Comparison of ENCODE assay signal across 14 mouse cellular contexts in genomic region chr3:104390072-104390471, GRCm38 (mm10).
DNase-seq lines count a peak whose midpoint lies in the region; ATAC-seq and TF ChIP-seq lines count a peak whose summit lies in the region.
"Had no signal": no experiment of that assay in that cellular context is flagged by ENCODE, and none has a peak within 500 bp of the region (broad histone marks: within the 10 kb centered on the region; RNA-seq: fewer than 3 reads in every experiment).

No protein-coding gene starts in this region.

- H3K4me1 ChIP-seq in kidney, postnatal 0 days (replicated peaks; ENCODE audit: insufficient read depth, low read length) = no peaks in the 10 kb centered on the region; the same call in 1 of the 2 replicates
- H3K4me1 ChIP-seq: stomach, embryonic 15.5 days had no signal

- no peaks in the 10 kb centered on the region for H3K36me3 ChIP-seq in kidney, postnatal 0 days (ENCODE audit: insufficient read depth, low read length)
- H3K36me3 ChIP-seq: forebrain, embryonic 15.5 days; G1E; limb, embryonic 10.5 days; stomach, embryonic 15.5 days had no signal

- 45% methylated on average over 10 of the region's 10 CpGs for WGBS in kidney, postnatal 0 days

- H3K27ac ChIP-seq in gastrocnemius, adult 2 months = no peak overlapping the region
- H3K27ac ChIP-seq in kidney, postnatal 0 days = no peak overlapping the region
- H3K27ac ChIP-seq: forebrain, embryonic 15.5 days; limb, embryonic 10.5 days; macrophage; stomach, embryonic 15.5 days had no signal

- no peak for ATAC-seq in kidney, postnatal 0 days (replicated peaks; ENCODE audit: low FRiP score, low read depth)
- ATAC-seq: forebrain, embryonic 15.5 days had no signal

- no peak overlapping the region for H3K9ac ChIP-seq in kidney, postnatal 0 days (ENCODE audit: low read depth, low read length)
- H3K9ac ChIP-seq: forebrain, embryonic 15.5 days; stomach, embryonic 15.5 days had no signal

- peak overlapping the region; percentile 13; the same call in 1 of the 2 replicates for H3K4me2 ChIP-seq in kidney, postnatal 0 days (ENCODE audit: low read length)
- H3K4me2 ChIP-seq: forebrain, embryonic 15.5 days; stomach, embryonic 15.5 days had no signal

- intact Hi-C loops in gastrocnemius, adult 2 months (cut with DNase I) = no loop called here
- intact Hi-C loops in gastrocnemius, postnatal 36 days (cut with DNase I) = no loop called here
- intact Hi-C loops in heart, postnatal 36 days (cut with DNase I) = no loop called here

- H3K27me3 ChIP-seq in kidney, postnatal 0 days (ENCODE audit: insufficient read depth, low read length) = no peaks in the 10 kb centered on the region
- H3K27me3 ChIP-seq: forebrain, embryonic 15.5 days; stomach, embryonic 15.5 days had no signal

- TF ChIP-seq CTCF in gastrocnemius, adult 2 months (IDR thresholded peaks at IDR 0.05) = no peak
- no peak for TF ChIP-seq CTCF in kidney, postnatal 0 days (IDR thresholded peaks at IDR 0.05; ENCODE audit: low read depth)

- no peaks in the 10 kb centered on the region for H3K9me3 ChIP-seq in kidney, postnatal 0 days (replicated peaks; ENCODE audit: low read length)
- H3K9me3 ChIP-seq: forebrain, embryonic 15.5 days; G1E; limb, embryonic 10.5 days; stomach, embryonic 15.5 days had no signal

- peak; percentile 47 for DNase-seq in gastrocnemius, adult 2 months
- DNase-seq in gastrocnemius, postnatal 36 days = no peak
- DNase-seq in kidney, postnatal 0 days (ENCODE audit: low spot score) = no peak
- no peak for DNase-seq in kidney, postnatal 36 days
- peak; percentile 29 for DNase-seq in adrenal gland, postnatal 25 days
- DNase-seq in heart, postnatal 36 days = peak; percentile 17 to 19
- no peak for DNase-seq in urinary bladder, postnatal 14 days (ENCODE audit: low spot score)
- no peak for DNase-seq in frontal cortex, postnatal 10 days (ENCODE audit: low spot score in 2 of 2)
- DNase-seq: thymus, postnatal 36 days had no signal

- no peak overlapping the region; the same call in 1 of the 2 replicates for H3K4me3 ChIP-seq in gastrocnemius, adult 2 months
- H3K4me3 ChIP-seq in kidney, postnatal 0 days (replicated peaks; ENCODE audit: low read depth, low read length) = no peak overlapping the region
- H3K4me3 ChIP-seq: forebrain, embryonic 15.5 days; limb, embryonic 10.5 days; stomach, embryonic 15.5 days had no signal

Comparison
In these comparisons a context has a peak if more than half of its experiments do, and no peak if none do; other contexts are left out.
1. DNase-seq: peak in gastrocnemius, adult 2 months (single experiment), adrenal gland, postnatal 25 days (single experiment) and heart, postnatal 36 days (2 of 2); none in gastrocnemius, postnatal 36 days (0 of 2), kidney, postnatal 0 days (single experiment), kidney, postnatal 36 days (0 of 2), urinary bladder, postnatal 14 days (single experiment) and frontal cortex, postnatal 10 days (0 of 2).